Mouse (Mus musculus): ENCODE data around the gene Tctex1d2.
"Not testable (repeated sequence)": the region's sequence is repeated elsewhere in the genome, so short reads cannot be mapped to it uniquely, and the experiment has no call there.

The Tctex1d2 gene

GRCm38 (mm10) chr16:32431047-32431591 lies 11.6 kb downstream of the Tctex1d2 start:
- peak; percentile 12 for DNase-seq (ENCODE audit: low spot score)

- DNase-seq (ENCODE audit: low spot score): no peak
Measured at GRCm38 (mm10) chr16:32431926-32432325, 12.4 kb downstream of the Tctex1d2 start.

- no peak for DNase-seq (ENCODE audit: low spot score)
Measured at GRCm38 (mm10) chr16:32433138-32433537, 13.6 kb downstream of the Tctex1d2 start.

DNA sequence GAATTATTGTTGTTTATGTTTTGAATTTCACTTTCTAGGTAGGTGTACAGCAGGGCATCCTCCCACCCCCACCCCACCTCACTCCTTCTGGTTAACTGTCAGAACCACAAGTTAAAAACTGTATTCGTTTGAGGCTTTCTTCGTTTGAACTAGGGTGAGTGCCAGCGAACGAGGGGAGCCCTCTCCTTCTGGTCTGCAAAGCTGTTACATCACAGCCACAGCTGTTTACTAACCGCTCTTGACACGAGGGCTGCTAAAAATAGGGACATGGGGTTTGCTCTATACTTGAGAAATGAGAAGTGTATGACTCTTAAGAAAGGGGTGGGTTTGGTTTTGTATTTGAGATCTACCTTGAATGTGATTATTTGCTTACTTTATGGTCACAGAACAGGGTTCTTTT lies 14.6 kb downstream of the Tctex1d2 start:
- DNase-seq (ENCODE audit: low spot score): no peak

- DNase-seq (ENCODE audit: low spot score): no peak
Measured at GRCm38 (mm10) chr16:32434691-32435090, 15.2 kb downstream of the Tctex1d2 start.

- no peak for DNase-seq (ENCODE audit: low spot score)
Measured at GRCm38 (mm10) chr16:32436657-32437056, 17.2 kb downstream of the Tctex1d2 start.

- DNase-seq (ENCODE audit: low spot score): no peak
Measured at GRCm38 (mm10) chr16:32437266-32437665, 17.8 kb downstream of the Tctex1d2 start.

GRCm38 (mm10) chr16:32441432-32441831 lies 21.9 kb downstream of the Tctex1d2 start:
- DNase-seq (ENCODE audit: low spot score): no peak

GRCm38 (mm10) chr16:32444615-32445014 lies 25.1 kb downstream of the Tctex1d2 start:
- not testable (repeated sequence) for DNase-seq (ENCODE audit: low spot score)

GRCm38 (mm10) chr16:32445558-32445957 lies 26.1 kb downstream of the Tctex1d2 start:
- DNase-seq (ENCODE audit: low spot score): no peak

DNA sequence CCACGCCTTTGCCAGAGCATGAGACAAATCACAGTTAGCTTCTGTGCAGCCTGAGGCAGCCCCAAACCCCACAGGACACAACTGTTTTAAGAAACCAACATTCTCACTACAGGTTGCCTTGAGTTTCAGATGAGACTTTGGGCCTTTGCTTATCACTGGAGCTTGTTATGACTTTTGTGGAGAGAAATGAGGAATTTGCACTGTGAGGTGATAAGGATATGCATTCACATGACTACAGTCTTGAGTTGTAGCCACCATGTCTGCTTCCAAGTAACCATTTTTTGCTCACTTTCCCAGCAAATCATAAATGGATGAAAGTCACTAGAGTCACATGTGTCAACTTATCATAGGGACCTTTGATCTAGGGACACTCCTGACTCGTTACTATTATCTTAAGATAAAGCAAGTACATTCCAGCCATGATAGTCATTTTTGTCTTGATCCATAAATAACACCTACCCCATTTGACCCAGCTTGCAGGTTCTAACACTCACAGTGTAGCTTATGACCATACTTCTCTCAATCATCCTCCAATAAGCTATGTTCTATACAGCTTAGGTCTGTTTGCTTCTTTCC lies 27.1 kb downstream of the Tctex1d2 start:
- no peak for DNase-seq (ENCODE audit: low spot score)

DNA sequence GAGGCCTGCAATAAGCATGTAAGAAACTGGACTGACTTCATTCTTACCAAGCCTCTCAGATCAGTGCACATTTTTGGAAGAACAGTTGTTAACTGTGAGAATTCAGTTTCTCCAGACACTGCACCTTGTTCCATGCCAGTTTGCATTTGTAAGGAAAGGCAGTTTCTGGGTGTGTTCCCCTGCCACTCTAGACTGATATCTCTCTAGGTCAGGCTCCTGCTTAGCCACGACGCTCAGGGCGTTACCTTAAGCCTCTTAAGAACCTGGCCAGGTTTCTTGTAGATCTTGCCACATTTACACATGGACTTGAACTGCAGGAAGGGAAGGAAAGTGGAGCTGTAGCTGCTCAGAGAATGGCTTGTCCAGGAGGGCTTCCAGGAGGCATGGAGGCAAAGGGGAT lies 30.2 kb downstream of the Tctex1d2 start:
- no peak for DNase-seq (ENCODE audit: low spot score)

DNA sequence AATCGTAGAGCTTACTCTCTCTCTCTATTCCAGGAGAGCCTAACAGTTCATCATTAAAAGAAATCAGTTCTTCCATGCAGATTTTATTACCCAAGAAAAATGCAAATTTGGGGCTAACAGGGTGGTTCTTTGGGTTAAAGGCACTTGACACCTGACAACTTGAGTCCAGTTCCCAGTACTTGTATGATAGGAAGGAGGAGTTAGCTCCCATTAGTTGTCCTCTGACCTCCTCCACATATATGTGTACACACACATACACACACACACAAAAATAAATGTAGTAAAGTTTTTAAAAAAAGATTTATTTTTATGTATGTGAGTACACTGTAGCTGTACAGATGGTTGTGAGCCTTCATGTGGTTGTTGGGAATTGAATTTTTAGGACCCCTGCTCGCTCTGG lies 30.6 kb downstream of the Tctex1d2 start:
- no peak for DNase-seq (ENCODE audit: low spot score)

DNA sequence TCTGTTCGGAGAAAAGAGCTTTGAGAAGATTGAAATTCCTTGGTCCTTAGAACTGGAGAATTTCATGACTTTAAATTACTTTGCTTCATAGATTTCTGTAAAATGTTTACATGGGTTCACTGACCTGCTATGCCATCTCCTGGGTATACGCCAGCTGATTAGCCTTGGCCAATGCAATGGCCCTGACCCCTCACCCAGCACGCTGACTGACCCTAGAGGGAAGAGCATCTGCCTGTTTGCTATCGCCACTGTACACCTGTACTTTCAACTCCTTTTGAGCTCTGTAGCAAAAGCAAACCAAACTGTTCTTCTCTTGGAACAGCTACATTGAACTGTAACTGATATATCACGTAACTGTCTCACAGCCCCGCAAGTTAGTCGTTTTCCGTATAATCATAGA lies 33.6 kb downstream of the Tctex1d2 start:
- no peak for DNase-seq (ENCODE audit: low spot score)

- DNase-seq (ENCODE audit: low spot score): no peak
Measured at GRCm38 (mm10) chr16:32454646-32455045, 35.1 kb downstream of the Tctex1d2 start.

DNA sequence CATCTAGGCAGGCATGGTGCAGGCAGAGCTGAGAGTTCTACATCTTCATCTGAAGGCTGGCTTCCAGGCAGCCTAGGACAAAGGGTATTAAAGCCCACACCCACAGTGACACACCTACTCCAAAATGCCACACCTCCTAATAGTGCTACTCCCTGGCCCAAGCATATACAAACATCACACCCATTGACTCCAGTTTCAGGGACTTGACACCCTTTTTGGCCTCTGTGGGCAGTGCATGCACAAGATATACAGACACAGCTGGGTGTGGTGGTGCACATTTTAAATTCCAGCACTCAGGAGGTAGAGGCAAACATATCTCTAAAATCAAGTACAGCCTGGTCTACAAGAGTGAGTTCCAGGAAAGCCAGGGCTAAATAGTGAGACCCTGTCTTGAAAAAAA lies 36.6 kb downstream of the Tctex1d2 start:
- no peak for DNase-seq (ENCODE audit: low spot score)

DNA sequence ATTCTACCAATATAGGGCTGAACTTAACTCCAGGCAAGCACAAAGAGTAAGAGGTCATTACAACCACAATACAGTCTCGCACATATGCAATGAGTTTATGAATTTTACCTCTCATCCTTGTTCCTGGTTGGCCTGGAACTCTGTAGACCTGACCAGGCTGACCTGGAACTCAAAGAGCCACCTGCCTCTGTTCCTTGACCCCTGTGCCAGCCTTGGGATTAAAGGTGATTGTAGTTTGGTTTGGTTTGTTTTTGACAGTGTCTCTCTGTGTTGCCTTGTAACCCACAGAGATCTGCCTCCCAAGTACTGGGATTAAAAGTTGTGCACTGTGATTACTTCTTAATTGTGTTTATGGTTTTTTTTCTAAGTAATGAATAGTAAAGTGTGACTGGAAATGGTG lies 37.3 kb downstream of the Tctex1d2 start:
- no peak for DNase-seq (ENCODE audit: low spot score)

GRCm38 (mm10) chr16:32457589-32458386 lies 38.3 kb downstream of the Tctex1d2 start:
- peak; percentile 15 for DNase-seq (ENCODE audit: low spot score)

DNA sequence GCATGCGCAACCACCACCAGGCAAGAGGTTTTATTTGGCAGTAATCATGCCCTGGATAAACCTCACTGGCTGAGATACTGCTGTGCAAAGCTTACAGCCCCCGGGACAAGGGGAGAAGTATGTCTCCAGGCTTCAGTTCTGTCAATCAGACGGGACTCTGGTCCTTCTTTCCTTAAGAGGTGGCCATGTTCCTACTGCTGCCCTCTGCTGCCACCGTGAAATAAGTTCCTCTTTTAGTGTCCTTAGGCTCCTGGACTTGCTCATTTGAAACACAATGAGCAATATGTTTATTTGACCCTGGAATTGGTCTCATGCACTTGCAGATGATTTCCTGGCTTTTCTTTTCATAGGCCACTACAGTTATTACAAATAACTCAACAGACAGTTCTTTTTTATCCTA lies 41.0 kb downstream of the Tctex1d2 start:
- no peak for DNase-seq (ENCODE audit: low spot score)

- no peak for DNase-seq (ENCODE audit: low spot score)
Measured at GRCm38 (mm10) chr16:32461713-32462112, 42.2 kb downstream of the Tctex1d2 start.

GRCm38 (mm10) chr16:32462950-32463349 lies 43.4 kb downstream of the Tctex1d2 start:
- DNase-seq (ENCODE audit: low spot score): no peak

- DNase-seq (ENCODE audit: low spot score): no peak
Measured at GRCm38 (mm10) chr16:32463426-32463825, 43.9 kb downstream of the Tctex1d2 start.

DNA sequence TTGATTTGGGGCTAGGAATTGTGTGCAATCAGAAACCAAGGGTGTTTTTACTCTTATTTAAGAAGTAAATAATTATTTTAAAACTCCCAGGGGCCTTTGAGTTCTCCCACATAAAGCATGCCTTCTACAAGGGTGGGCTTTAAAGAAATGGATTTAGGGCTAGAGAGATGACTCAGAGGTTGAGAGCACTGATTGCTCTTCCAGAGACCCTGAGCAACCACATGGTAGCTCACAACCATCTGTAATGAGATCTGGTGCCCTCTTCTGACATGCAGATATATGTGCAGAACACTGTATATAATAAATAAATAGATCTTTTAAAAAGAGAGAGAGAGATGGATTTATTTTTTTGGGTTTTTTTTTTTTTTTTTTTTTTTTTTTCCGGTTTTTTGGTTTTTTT lies 45.4 kb downstream of the Tctex1d2 start:
- DNase-seq (ENCODE audit: low spot score): no peak

DNA sequence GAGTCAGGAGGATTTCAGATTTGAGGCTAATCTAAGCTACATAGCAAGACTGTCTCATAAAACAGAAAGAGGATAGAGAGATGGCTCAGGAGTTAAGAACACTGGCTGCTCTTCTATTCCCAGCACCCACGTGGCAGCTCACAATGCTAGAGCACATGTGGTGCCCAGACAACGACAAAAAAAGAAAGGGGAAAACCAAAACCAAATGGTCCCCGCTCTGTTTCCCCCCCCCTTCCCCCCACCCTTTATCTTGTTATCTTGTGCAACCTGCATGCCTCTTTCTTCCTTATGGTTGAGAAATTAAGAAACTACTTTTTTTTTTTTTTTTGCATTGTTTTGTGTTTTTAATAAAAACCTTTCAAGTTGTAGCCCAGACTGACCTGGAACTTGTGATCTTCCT lies 49.0 kb downstream of the Tctex1d2 start:
- DNase-seq (ENCODE audit: low spot score): no peak

All from urinary bladder, postnatal 25 days (tissue).